Mouse (Mus musculus): ENCODE measurements around the gene Dapp1.

DNA sequence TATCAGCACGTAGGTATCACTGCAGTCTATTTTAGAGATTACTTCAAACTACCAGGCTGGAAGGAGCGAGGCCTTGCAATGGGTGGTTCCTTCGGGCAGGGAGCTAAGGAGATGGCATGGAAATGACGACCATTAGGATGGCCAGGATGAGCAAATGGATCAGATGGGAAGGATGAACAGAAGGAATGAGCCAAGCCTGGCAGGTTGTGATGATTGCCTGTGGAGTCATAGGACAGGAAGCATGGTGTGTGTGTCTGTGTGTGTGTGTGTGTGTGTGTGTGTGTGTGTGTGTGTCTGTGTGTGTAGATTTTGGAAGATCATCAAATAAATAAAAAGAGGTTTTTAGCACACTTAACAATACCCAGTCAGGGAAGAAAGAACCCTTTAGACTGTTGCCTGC, 41.3 kb upstream of the Dapp1 start:
- TF ChIP-seq CTCF (IDR thresholded peaks at IDR 0.05; ENCODE audit: extremely low read depth, insufficient read length, insufficient replicate concordance, low read depth, low read length) = no peak
- TF ChIP-seq POLR2A (IDR thresholded peaks at IDR 0.05; ENCODE audit: low read depth, low read length) = no peak
